Mouse (Mus musculus) telencephalon, adult 2 months (tissue): Measurements from ENCODE around the gene Gm3250.
"Not testable (repeated sequence)": the region's sequence is repeated elsewhere in the genome, so short reads cannot be mapped to it uniquely, and the experiment has no call there.

ENCODE experiments used
- DNase-seq: peaks from one replicate; pipeline ENCODE4 v3.0.0-alpha.2; 2011; ENCODE audit warnings: low read depth, low spot score

The Gm3250 gene

DNA sequence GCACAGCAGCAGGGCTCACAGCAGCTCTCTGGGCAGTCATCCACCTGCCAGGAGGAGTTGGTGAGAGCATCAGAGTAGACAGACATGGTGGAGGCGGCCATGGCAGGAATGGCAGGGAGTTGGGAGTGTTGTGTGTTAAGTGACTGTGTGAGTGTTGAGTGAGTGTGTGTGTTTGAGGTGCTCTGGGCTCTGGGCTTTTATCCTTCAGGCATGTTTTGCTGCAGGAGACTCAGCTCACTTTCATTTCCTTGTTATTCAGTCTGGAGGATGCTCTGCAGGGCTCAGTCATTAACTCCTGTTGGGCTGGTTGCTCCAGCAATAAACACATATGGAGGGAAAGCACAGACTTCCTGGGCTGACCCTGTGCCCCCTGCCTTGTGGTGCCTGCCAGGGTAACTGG is at the start of gene Gm3250:
Gm3250 (minus strand) TSS at position 101 of the 400 bp plus-strand sequence.
- DNase-seq, result not testable (repeated sequence)

GRCm38 (mm10) chr10:77826951-77827350 is 44.6 kb upstream of the Gm3250 start, which contains the start of gene Krtap10-4:
Gene Krtap10-4, minus strand, starts transcription at chr10:77827095.
- no peak for DNase-seq

GRCm38 (mm10) chr10:77819203-77819602 is 36.9 kb upstream of the Gm3250 start:
- DNase-seq, result no peak

DNA sequence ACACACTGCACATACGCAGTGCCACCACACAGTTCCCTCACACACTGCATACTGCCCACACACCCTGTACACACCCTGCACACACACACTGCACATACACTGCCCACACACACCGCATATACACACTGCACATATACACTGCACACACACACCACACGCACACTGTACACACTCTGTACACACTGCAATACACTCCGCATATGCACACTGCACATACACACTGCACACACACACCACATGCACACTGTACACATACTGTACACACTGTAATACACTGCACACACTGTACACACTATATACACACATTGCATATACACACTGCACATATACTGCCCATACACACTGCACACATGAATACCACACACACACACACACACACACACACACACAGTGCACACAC is 36.2 kb upstream of the Gm3250 start:
- no peak for DNase-seq

DNA sequence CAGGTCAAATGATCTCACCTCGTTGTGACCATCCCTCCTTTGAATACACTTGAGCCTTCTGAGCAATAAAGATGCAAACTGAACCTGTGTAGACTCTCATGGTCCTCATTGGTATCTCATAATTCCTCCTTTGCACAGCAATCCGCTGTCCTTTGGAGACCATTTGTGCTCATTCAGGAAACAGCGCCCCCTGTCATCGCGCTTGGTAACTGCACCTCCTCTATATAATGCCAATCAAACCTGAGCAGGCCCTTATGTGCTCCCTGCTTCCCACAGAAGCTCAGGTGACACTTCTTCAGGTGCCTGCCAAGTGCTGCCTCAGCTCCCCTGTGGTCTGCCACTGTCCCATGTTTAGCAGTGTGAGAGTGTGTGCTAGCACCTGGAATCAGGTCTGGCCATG is 33.2 kb upstream of the Gm3250 start:
- no peak for DNase-seq

DNA sequence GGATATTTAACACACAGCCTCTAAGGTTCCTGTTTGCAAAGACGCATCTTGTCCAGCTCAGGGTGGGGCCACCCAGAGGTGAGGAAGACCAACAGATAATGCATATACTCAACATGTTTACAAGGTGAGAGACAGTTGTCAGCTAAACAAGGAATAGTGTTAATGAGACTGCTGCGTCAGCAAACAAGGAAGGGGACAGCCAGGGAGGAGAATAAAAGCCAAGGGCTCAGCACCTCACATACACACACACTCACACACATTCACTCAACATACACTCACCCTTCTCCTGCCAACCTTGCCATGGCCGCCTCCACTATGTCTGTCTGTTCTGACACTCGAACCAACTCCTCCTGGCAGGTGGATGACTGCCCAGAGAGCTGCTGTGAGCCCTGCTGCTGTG is 32.0 kb upstream of the Gm3250 start, which contains the start of gene Gm2696:
Gm2696 (plus strand) TSS at position 301 of the 400 bp plus-strand sequence.
- DNase-seq, result no peak

DNA sequence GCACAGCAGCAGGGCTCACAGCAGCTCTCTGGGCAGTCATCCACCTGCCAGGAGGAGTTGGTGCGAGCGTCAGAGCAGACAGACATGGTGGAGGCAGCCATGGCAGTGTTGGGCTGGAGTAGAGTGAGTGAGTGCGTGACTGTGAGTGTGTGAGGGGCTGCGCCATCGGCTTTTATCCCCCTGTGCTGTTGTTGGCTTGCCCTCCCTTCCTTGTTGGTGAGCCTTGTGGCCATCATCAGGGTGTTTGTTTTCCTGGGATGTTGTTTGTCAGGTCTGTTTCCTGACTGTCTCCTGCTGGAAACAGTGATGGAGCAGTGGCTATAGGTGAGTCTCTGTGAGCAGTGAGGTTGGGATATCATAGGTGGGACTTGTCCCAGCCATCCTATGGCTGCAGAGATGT is 29.4 kb upstream of the Gm3250 start, which contains the start of gene Gm9507:
Gm9507 (minus strand) TSS at position 101 of the 400 bp plus-strand sequence.
- DNase-seq, result no peak

- DNase-seq, result no peak
Measured at GRCm38 (mm10) chr10:77804095-77804494, 21.8 kb upstream of the Gm3250 start.

DNA sequence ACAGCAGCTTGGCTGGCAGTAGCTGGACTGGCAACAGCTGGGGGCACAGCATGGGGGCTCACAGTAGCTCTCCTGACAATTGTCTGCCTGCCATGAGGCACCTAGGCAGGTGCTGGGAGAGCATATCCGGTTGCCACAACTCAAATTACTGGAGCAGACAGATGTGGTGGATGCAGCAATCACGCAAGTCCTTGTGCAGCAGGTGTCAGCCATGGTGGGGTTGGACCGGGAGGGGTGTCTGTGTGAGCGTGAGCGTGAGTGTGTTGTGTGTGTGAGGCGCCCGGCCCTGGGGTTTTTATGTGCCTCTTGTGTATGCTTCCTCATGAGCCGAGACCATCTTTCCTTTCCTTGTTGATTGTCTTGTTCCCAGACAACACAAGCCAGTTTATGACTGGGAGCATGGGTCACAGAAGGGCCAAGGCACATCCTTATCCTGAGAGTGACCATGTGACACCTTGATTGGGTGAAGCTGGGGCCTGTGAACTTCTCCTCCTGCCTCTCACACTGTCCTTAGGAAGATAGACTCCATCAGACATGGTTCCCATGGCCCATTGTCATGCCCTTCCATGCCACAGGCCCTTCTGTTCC is 16.7 kb upstream of the Gm3250 start, which contains the start of gene Gm19668:
Gm19668 (minus strand) TSS at position 213 of the 588 bp plus-strand sequence.
- DNase-seq, result no peak

GRCm38 (mm10) chr10:77798164-77798920 is 16.0 kb upstream of the Gm3250 start:
- DNase-seq, result not testable (repeated sequence)

DNA sequence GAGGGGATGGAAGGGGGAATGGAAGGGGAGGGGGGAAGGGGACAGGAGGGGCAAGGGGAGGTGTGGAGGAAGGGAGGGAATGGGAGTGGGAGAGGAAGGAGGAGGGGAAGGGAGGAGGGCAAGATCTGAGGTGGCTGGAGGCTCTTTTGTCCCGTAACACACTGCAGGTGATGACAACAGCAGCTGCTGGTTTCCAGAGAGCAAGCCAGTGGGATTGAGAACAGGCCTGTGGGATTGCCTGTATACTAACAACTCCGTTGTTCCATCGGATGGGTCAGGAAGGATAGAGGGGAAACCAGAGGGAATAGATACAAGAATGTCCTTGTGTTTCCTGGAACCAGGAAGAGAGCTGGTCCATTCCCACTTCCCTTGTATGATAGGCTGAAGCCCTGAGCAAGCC is 15.3 kb upstream of the Gm3250 start:
- no peak for DNase-seq

- DNase-seq, result no peak
Measured at GRCm38 (mm10) chr10:77794976-77795375, 12.6 kb upstream of the Gm3250 start, which contains the start of gene Gm9639. Gene Gm9639, minus strand, starts transcription at chr10:77795076.

DNA sequence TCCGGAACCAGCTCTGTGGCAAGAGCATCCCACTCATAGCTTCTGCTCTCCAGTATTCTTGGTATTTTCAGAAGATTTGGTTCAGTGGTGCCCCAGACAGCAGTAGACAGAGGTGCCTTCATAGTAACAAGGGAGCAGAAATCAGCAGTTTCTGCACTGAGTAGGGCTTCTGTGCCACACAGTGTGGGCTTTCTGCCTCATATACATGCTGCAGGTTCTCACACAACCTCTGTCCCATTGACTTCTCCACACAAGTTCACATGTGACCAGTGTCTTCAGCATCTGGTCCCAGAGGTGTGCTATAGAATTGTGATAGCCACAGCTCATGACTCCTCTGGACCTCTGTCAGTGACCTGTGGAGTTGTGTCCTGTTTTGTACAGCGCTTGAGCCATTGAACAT is 6.3 kb upstream of the Gm3250 start:
- no peak for DNase-seq

- DNase-seq, result not testable (repeated sequence)
Measured at GRCm38 (mm10) chr10:77787876-77788275, 5.5 kb upstream of the Gm3250 start, which contains the start of gene Gm7137. Gene Gm7137, minus strand, starts transcription at chr10:77788200.

GRCm38 (mm10) chr10:77783396-77783795 is 1.1 kb upstream of the Gm3250 start:
- not testable (repeated sequence) for DNase-seq

DNA sequence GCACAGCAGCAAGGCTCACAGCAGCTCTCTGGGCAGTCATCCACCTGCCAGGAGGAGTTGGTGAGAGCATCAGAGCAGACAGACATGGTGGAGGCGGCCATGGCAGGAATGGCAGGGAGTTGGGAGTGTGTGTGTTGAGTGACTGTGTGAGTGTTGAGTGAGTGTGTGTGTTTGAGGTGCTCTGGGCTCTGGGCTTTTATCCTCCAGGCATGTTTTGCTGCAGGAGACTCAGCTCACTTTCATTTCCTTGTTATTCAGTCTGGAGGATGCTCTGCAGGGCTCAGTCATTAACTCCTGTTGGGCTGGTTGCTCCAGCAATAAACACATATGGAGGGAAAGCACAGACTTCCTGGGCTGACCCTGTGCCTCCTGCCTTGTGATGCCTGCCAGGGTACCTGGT is 5.5 kb downstream of the Gm3250 start, which contains the start of gene Gm7138:
Gm7138 (minus strand) TSS at position 101 of the 400 bp plus-strand sequence.
- DNase-seq, result not testable (repeated sequence)

DNA sequence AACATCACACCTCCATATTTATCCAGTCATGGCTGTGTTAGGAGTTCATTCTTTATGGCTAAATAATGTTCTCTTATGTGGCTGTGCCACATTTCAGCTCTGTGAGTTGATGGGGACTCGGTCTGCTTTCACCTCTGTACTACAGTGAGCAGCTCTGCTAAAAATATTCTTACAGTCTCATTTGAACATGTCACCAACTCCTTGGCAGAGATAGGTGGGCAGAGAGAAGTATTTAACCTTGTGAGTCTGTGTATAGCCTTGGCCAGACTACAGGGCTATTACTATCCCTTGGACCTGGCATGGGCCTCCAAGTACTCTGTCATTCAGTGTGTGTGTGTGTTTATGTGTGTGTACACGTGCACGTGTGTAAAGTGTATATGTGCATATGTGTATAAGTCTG is 10.2 kb downstream of the Gm3250 start:
- DNase-seq, result not testable (repeated sequence)

DNA sequence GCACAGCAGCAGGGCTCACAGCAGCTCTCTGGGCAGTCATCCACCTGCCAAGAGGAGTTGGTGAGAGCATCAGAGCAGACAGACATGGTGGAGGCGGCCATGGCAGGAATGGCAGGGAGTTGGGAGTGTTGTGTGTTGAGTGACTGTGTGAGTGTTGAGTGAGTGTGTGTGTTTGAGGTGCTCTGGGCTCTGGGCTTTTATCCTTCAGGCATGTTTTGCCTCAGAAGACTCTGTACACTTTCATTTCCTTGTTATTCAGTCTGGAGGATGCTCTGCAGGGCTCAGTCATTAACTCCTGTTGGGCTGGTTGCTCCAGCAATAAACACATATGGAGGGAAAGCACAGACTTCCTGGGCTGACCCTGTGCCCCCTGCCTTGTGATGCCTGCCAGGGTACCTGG is 11.1 kb downstream of the Gm3250 start, which contains the start of gene Gm3238:
Gm3238 (minus strand) TSS at position 101 of the 400 bp plus-strand sequence.
- DNase-seq, result not testable (repeated sequence)

DNA sequence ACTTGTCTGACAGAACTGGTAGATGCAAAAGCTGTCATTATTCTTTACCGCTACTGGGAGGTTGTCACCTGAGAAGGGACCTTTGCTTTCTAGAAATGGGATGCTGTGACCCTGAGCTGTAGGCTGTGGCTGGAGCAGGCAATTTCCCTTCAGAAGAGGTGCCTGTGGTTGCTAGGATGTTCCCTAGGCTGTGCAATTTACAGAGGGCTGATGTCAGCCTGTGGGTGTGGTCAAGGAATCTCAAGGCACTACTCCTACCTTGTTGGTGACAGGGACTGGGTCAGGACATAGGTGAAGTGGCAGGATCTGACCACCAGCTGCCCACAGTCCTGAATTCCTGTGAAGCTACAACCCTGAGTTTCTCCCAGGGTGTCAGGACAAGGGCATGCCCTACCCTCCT is 12.6 kb downstream of the Gm3250 start:
- DNase-seq, result no peak

DNA sequence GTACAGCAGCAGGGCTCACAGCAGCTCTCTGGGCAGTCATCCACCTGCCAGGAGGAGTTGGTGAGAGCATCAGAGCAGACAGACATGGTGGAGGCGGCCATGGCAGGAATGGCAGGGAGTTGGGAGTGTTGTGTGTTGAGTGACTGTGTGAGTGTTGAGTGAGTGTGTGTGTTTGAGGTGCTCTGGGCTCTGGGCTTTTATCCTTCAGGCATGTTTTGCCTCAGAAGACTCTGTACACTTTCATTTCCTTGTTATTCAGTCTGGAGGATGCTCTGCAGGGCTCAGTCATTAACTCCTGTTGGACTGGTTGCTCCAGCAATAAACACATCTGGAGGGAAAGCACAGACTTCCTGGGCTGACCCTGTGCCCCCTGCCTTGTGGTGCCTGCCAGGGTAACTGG is 22.8 kb downstream of the Gm3250 start, which contains the start of gene Gm3233:
Gm3233 (minus strand) TSS at position 101 of the 400 bp plus-strand sequence.
- DNase-seq, result not testable (repeated sequence)

- no peak for DNase-seq
Measured at GRCm38 (mm10) chr10:77753448-77753847, 28.9 kb downstream of the Gm3250 start.

- DNase-seq, result not testable (repeated sequence)
Measured at GRCm38 (mm10) chr10:77752312-77752711, 30.0 kb downstream of the Gm3250 start.
